Mouse (Mus musculus) cortical plate, adult 2 months (tissue): Measurements from ENCODE around the gene Orm3.

ENCODE experiments used
- CTCF ChIP-seq: fragments of 200-500 bp; IDR thresholded peaks from 2 replicates; pipeline ENCODE4 v1.5.1; 2011; ENCODE audit warnings: mild to moderate bottlenecking, control low read depth, low read length; ENCODE audit not compliant: insufficient read depth; ENCODE audit errors: extremely low read depth
- POLR2A ChIP-seq: fragments of 200-500 bp; IDR thresholded peaks from 2 replicates; pipeline ENCODE4 v1.6.1; 2011; ENCODE audit warnings: mild to moderate bottlenecking, low read length, control low read depth; ENCODE audit not compliant: insufficient read depth; ENCODE audit errors: extremely low read depth

DNA sequence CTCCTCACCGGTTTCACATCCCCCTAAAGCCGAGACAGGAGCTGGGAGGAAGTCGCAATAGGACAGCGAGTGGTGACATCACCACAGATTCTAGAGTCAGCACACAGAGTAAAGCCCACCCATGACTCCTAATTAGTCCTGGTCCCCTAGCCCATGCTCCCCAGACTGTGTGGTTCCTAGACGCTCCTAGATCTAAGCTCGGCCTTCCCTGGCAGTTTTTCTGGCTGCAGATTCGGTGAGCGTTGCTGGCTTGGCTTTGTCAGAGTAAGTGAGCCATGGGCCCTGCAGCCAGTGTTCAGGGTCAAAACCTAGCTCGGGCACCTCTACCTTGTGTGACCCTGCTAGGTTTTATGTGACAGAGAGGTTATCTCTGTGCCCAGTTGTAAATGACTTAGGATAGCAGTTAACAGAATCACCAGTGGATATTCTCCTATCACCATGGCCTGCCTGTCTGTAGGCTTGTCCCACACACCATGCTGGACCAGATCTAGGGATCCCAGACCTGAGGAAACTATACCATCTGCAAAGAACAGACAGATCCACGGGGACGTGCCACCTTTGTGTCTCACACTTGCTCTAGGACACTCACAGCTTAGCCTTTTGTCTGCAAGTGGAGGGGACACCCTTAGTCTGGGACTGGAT, 34.0 kb downstream of the Orm3 start:
- TF ChIP-seq CTCF = no peak
- no peak for TF ChIP-seq POLR2A
